Mouse (Mus musculus) forebrain, embryonic 14.5 days (tissue): ENCODE measurements at regions not wholly inside any gene's neighbourhood (a gene's known extent, or its start where the extent isn't known, plus 50 kb on each side); places are given as distances from the start of the nearest gene placed in this dataset.

Experiments
- ATAC-seq: fragments of 200-750 bp; cut with Nextera tagmentation; 2 replicates; pipeline ENCODE4 v1.8.0; 2017; ENCODE audit warnings: mild to moderate bottlenecking, moderate library complexity
- DNase-seq: peaks from one replicate; pipeline ENCODE4 v3.0.0-alpha.2; 2015; ENCODE audit warnings: low spot score
- H3K27ac ChIP-seq: fragments of 300-500 bp; sonication (generic); 2 replicates; pipeline ENCODE4 v1.5.1; 2014; ENCODE audit warnings: low read depth, mild to moderate bottlenecking, control low read depth, low read length, moderate library complexity
- H3K27me3 ChIP-seq: fragments of 300-500 bp; sonication (generic); replicated peaks from 2 replicates; pipeline ENCODE4 v1.6.1; 2014; ENCODE audit warnings: low read length, control low read depth, mixed read lengths; ENCODE audit not compliant: control insufficient read depth, insufficient read depth
- H3K36me3 ChIP-seq: fragments of 300-500 bp; sonication (generic); 2 replicates; pipeline ENCODE4 v1.6.1; 2014; ENCODE audit warnings: low read length, control low read depth; ENCODE audit not compliant: control insufficient read depth, insufficient read depth
- H3K4me1 ChIP-seq: fragments of 300-500 bp; sonication (generic); 2 replicates; pipeline ENCODE4 v1.6.1; 2014; ENCODE audit warnings: antibody characterized with exemption, low read length, control low read depth; ENCODE audit not compliant: control insufficient read depth, insufficient read depth
- H3K4me2 ChIP-seq: fragments of 300-500 bp; sonication (generic); 2 replicates; pipeline ENCODE4 v1.6.1; 2014; ENCODE audit warnings: mild to moderate bottlenecking, control low read depth, low read length
- H3K4me3 ChIP-seq: fragments of 300-500 bp; sonication (generic); 2 replicates; pipeline ENCODE4 v1.5.1; 2014; ENCODE audit warnings: low read depth, low read length, control low read depth
- H3K9ac ChIP-seq: fragments of 300-500 bp; sonication (generic); 2 replicates; pipeline ENCODE4 v1.6.1; 2014; ENCODE audit warnings: mild to moderate bottlenecking, low read length, control low read depth, moderate library complexity
- H3K9me3 ChIP-seq: fragments of 300-500 bp; sonication (generic); replicated peaks from 2 replicates; pipeline ENCODE4 v1.6.1; 2016; ENCODE audit warnings: low read length, control low read depth, mixed read lengths; ENCODE audit not compliant: control insufficient read depth
- WGBS: fragments of 180-500 bp; shearing (Covaris S2); extraction: QIAGEN DNeasy Blood & Tissue Kit; methylation state at CpG from one replicate; pipeline ENCODE4 v1.1.7; 2014; 5-methylcytosine and 5-hydroxymethylcytosine counted together

GRCm38 (mm10) chr1:169156875-169157274, 374.4 kb downstream of the Nuf2 start:
- no peaks in the 10 kb centered on the region for H3K36me3 ChIP-seq
- no peak for DNase-seq
- WGBS = 88% methylated on average over 4 of the region's 4 CpGs
- no peak for ATAC-seq
- no peaks in the 10 kb centered on the region for H3K4me1 ChIP-seq
- no peaks in the 10 kb centered on the region for H3K9me3 ChIP-seq
- no peak overlapping the region for H3K4me3 ChIP-seq
- no peaks in the 10 kb centered on the region for H3K27me3 ChIP-seq
- no peak overlapping the region for H3K27ac ChIP-seq
- no peak overlapping the region for H3K4me2 ChIP-seq
- H3K9ac ChIP-seq = no peak overlapping the region

GRCm38 (mm10) chr1:169155484-169156459, 375.5 kb downstream of the Nuf2 start:
- Histone ChIP-seq H3K4me1 (no peaks in the 10 kb centered on the region), H3K27ac (peak overlapping the region; percentile 36; the same call in 1 of the 2 replicates), H3K4me3 (no peak overlapping the region), H3K9me3 (no peaks in the 10 kb centered on the region), H3K36me3 (no peaks in the 10 kb centered on the region), H3K9ac (no peak overlapping the region), H3K27me3 (no peaks in the 10 kb centered on the region), H3K4me2 (no peak overlapping the region)
- WGBS = 68% methylated on average over 14 of the region's 14 CpGs
- DNase-seq (peak; percentile 68), ATAC-seq (peak; percentile 65; the same call in 1 of the 2 replicates)

- no peaks in the 10 kb centered on the region for H3K36me3 ChIP-seq
- H3K9me3 ChIP-seq = no peaks in the 10 kb centered on the region
- no peak for DNase-seq
- H3K27ac ChIP-seq = no peak overlapping the region
- 75% methylated on average over 3 of the region's 3 CpGs for WGBS
- no peaks in the 10 kb centered on the region for H3K4me1 ChIP-seq
- no peaks in the 10 kb centered on the region for H3K27me3 ChIP-seq
- H3K9ac ChIP-seq = no peak overlapping the region
- no peak for ATAC-seq
- H3K4me3 ChIP-seq = no peak overlapping the region
- no peak overlapping the region for H3K4me2 ChIP-seq
These were observed 389.0 kb downstream of the Nuf2 start for GRCm38 (mm10) chr1:169142216-169142615.

- no peak overlapping the region for H3K27ac ChIP-seq
These were observed 391.2 kb downstream of the Nuf2 start for GRCm38 (mm10) chr1:169140056-169140455.

GRCm38 (mm10) chr1:169139507-169139906, 391.8 kb downstream of the Nuf2 start:
- Histone ChIP-seq H3K4me2 (no peak overlapping the region), H3K36me3 (no peaks in the 10 kb centered on the region), H3K27me3 (no peaks in the 10 kb centered on the region), H3K4me1 (no peaks in the 10 kb centered on the region), H3K27ac (no peak overlapping the region), H3K9ac (no peak overlapping the region), H3K9me3 (no peaks in the 10 kb centered on the region), H3K4me3 (no peak overlapping the region)
- ATAC-seq = no peak; the same call in 1 of the 2 replicates
- peak; percentile 31 for DNase-seq
- 60% methylated on average over 5 of the region's 5 CpGs for WGBS

More at GRCm38 (mm10) chr1:169140056-169140455, 391.2 kb downstream of the Nuf2 start:
- H3K4me1 ChIP-seq = no peaks in the 10 kb centered on the region
- H3K9ac ChIP-seq = no peak overlapping the region
- no peaks in the 10 kb centered on the region for H3K27me3 ChIP-seq
- ATAC-seq (no peak), DNase-seq (no peak)
- no peak overlapping the region for H3K4me3 ChIP-seq
- whole genome bisulfite sequencing = 57% methylated on average over 3 of the region's 3 CpGs
- no peaks in the 10 kb centered on the region for H3K9me3 ChIP-seq
- H3K4me2 ChIP-seq = no peak overlapping the region
- H3K36me3 ChIP-seq = no peaks in the 10 kb centered on the region

- 70% methylated on average over 2 of the region's 2 CpGs for WGBS
- H3K27ac ChIP-seq = no peak overlapping the region
- no peaks in the 10 kb centered on the region for H3K27me3 ChIP-seq
These were observed 392.1 kb downstream of the Nuf2 start for GRCm38 (mm10) chr1:169139184-169139486.

GRCm38 (mm10) chr1:169138404-169139183, 392.7 kb downstream of the Nuf2 start:
- Histone ChIP-seq H3K27ac (no peak overlapping the region), H3K9me3 (no peaks in the 10 kb centered on the region), H3K9ac (no peak overlapping the region), H3K27me3 (no peaks in the 10 kb centered on the region), H3K4me2 (no peak overlapping the region), H3K4me1 (no peaks in the 10 kb centered on the region), H3K36me3 (no peaks in the 10 kb centered on the region), H3K4me3 (no peak overlapping the region)
- 39% methylated on average over 6 of the region's 6 CpGs for WGBS
- ATAC-seq (no peak; the same call in 1 of the 2 replicates), DNase-seq (peak; percentile 23)

More at GRCm38 (mm10) chr1:169139184-169139486, 392.1 kb downstream of the Nuf2 start:
- DNase-seq (no peak), ATAC-seq (no peak)
- Histone ChIP-seq H3K4me1 (no peaks in the 10 kb centered on the region), H3K9me3 (no peaks in the 10 kb centered on the region), H3K4me3 (no peak overlapping the region), H3K9ac (no peak overlapping the region), H3K4me2 (no peak overlapping the region), H3K36me3 (no peaks in the 10 kb centered on the region)

GRCm38 (mm10) chr1:169135542-169135941, 395.7 kb downstream of the Nuf2 start:
- ATAC-seq (no peak), DNase-seq (no peak)
- no peak overlapping the region for H3K27ac ChIP-seq
- H3K4me2 ChIP-seq = no peak overlapping the region
- H3K4me1 ChIP-seq = no peaks in the 10 kb centered on the region
- no peaks in the 10 kb centered on the region for H3K27me3 ChIP-seq
- H3K9ac ChIP-seq = no peak overlapping the region
- H3K9me3 ChIP-seq = no peaks in the 10 kb centered on the region
- no peaks in the 10 kb centered on the region for H3K36me3 ChIP-seq
- H3K4me3 ChIP-seq = no peak overlapping the region
